Mouse (Mus musculus) thymus, postnatal 14 days (tissue): ENCODE data around the gene Ift172.

ENCODE experiments used
- DNase-seq: peaks from one replicate; pipeline ENCODE4 v3.0.0; 2021

Ift172 gene

GRCm38 (mm10) chr5:31290521-31291360 lies at the start of gene Ift172:
Gene Ift172, minus strand, starts transcription at chr5:31291116.
- peak; percentile 96 for DNase-seq

DNA sequence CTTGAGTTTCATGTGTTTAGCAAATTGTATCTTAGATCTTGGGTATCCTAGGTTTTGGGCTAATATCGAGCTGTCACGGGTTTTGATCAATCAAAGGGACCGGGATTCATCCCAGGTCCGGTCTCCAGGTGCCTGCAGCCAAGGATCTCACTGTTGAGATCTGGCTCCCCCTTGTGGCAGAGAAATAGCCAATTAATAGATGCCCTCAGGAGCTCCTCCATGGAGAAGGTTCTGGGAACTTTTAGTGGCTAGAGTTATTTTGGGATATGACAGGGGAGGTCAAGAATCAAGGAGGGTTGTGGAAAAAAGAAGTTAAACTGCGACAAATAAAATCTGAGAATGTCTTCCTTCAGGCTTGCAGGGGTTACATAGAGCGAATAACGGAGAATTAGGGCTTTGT lies 37.3 kb upstream of the Ift172 start:
- DNase-seq = peak; percentile 61

DNA sequence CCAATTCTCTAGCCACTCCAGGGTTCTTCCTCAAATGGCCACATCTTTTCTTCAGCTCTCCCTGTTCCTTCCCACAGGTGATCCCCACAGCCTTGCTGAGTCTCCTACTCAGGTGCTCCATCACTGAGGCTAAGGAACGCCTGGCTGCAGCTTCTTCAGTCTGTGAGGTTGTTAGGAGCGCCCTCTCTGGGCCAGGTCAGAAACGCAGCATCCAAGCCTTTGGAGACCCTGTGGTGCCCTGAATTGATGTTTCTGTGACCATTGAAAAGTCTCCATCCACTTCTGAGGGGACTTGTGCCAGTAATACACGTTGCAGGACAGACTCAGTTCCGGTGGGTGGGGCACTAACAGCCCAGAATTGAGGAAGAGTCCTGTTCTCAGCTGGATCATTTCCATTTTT lies 35.9 kb upstream of the Ift172 start:
- DNase-seq = peak; percentile 30

DNA sequence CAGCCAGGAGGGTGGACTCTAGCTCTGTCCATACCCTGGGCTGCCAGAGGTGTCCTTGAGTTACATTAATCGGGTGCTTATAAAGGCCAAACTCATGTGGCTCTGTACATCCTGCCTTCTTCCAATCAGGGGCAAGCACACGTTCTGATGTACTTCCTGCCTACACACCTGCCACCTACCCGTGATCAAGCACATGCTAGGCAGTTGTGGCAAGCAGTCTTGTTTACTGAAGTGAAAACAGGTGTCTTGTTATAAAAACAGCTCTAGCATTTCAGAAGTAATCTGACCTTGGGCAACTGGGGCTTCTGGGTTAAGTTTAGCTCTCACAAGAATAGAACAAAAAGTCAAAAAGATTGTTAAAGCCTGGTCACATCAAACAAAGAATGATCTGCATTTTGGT lies 33.2 kb upstream of the Ift172 start:
- no peak for DNase-seq

DNA sequence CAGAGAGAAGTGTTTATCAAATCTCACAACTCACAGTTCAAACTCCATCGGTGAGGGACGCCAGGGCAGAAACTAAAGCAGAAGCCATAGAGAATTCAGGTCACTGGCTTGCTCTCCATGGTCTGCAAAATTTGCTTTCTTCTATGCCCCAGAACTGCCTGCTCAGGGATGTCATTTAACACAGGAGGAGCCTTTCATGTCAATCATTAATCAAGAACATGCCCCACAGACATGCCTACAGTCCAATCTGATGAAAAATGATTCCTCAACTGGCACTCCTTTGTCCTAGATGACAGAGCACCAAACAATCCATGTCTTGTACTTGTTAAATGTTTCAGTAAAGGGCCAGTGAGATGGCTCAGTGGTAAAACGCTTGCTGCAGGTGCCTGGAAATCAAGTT lies 31.9 kb upstream of the Ift172 start:
- no peak for DNase-seq

DNA sequence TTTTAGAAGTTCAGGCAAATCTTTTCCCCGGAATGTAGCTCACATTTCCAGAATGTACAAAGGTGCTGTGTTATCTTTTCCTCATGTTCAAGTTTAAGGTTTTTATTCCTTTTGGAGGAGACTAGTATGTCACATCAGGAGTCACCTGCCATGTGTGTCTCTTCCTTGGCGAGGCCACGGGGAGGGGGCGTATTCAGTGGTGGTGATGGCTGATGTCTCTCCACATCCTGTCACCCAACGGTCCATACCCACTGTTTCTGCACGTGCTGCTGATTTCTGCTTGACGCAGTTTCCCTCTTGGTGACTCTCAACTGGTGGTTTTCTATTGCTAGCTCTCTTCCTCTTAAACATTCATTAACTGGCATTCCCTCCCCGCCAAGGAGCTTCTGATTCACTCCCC lies 21.9 kb upstream of the Ift172 start:
- DNase-seq = peak; percentile 57

DNA sequence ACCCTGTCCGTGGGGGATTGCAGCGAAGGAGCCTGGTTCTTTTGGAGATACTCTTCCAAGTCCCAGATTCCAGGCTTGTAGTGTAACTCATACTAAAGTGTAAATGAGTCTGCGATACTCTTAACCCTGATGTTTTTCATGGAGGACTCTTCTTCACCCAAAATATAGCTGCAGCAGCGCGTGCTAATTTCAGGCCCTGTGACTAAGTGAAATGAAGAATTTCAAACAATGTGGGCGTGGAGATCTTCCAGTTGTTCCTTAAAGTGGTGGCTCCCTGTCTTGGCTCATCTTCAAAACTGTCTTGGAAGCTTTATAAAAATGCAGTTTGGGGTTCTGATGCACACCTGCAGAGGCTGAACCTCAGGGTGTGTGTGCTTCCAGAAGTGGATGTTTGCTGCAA lies 12.2 kb upstream of the Ift172 start:
- no peak for DNase-seq

DNA sequence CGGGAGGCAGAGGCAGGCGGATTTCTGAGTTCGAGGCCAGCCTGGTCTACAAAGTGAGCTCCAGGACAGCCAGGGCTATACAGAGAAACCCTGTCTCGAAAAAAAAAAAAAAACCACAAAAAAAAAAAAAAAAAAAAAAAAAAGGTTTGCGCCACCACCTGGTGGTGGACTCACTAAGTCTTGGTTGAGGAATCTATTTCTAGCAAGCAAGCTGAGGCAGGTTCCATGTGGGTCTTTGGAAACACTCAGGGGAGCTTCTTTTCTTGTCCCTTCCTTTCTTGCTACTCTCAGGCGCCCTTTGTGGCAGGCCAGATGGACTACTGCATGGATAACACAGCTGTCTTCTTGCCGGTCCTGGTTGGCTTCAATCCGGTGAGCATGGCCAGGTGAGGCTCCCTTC lies 10.9 kb upstream of the Ift172 start:
- DNase-seq = no peak

- no peak for DNase-seq
These were observed 7.6 kb upstream of the Ift172 start for GRCm38 (mm10) chr5:31298486-31298885.

DNA sequence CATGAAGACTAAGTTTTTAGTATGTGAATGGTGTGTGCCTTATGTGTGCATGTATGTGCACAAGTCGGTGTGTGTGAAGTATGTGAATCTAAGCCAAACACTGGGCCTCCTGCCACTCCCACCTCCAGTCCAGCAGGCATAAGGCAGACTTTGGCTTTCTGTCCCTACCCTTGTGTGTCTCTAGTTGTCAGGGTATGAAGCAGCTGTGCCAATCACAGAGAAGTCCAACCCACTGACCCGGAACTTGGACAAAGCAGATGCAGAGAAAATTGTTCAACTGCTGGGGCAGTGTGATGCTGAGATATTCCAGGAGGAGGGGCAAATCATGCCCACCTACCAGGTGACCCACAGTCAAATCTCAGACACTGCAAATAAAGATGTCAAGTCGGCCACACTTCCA lies 7.1 kb upstream of the Ift172 start:
- no peak for DNase-seq

GRCm38 (mm10) chr5:31297047-31297757 lies 6.3 kb upstream of the Ift172 start, which contains the start of gene Gckr:
Gene Gckr, plus strand, starts transcription at chr5:31297443.
- DNase-seq = no peak

DNA sequence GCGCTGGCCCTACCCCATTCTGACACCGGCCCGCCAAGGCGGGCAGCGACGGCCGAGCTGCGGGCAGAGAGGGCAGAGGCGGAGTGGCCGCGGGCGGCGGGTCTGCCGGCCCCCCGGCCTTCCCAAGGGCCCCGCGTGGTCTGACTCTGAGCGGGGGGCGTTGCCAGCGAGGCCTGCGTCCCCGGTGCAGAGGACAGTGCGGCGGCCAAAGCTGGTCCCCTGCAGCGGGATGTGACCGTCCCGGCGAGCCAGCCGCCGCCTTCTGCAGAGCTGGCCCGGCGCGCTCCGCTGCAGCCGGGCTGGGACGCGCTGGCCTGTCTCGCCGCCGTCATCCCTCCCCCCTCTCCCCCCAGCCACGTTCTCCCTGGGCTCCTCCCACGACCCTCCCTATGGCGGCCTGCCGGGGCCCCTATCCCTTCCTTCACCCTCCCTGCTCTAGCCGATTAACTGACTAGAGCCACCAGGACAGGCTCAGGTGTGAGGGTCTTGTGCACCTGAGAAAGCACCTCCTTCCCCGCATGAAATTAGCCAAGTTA lies 4.8 kb upstream of the Ift172 start, which contains the start of gene Fndc4:
Gene Fndc4 (minus strand): TSS at position 475 of the 536 bp plus-strand sequence.
- no peak for DNase-seq

- no peak for DNase-seq
These were observed 4.2 kb upstream of the Ift172 start for GRCm38 (mm10) chr5:31294964-31295605.

DNA sequence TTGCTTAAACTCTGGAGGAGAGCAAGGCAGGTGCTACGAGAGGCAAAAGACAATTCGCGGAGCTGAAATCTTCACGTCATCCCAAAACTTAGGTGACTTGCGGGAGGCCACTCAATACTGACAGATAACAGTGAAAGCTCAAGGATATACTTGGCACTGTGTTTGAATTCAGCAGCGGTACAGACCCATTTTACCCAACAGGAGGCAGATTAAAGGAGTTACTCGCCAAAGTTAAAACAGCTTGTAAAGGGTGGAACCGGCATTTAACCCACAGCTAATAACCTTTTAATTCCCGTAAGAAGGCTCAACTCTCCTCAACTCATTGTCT lies 409 bp upstream of the Ift172 start:
- DNase-seq = no peak

DNA sequence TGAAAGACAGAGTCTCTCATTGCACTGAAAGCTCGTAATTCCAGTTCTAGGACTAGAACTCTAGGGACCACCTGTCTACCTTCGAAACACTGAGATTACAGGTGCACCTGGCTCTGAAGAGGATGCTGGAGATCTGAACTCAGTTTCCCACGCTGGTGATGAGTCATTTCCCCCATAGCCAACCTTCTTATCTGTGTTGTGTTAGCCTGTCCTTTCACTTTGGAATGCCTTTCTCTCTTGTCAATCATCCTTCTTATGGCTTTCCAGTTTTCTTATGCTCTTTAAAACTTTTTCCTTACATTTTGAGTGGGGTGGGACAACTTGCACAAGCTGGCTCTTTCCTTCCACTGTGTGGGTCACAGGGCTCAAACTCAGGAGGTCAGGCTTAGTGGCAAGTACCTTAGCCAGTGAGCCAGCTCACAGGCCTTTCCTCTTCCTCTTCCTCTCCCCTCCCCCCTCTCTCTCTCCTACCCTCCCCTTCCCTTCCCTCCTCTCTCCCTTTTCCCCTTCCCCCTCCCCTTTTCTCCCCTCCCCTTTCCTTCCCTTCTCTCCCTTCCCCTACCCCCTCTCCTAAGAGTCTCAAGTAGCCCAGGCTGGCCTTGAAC lies 1.2 kb downstream of the Ift172 start:
- DNase-seq = no peak

GRCm38 (mm10) chr5:31288655-31289054 lies 2.3 kb downstream of the Ift172 start:
- DNase-seq = no peak

GRCm38 (mm10) chr5:31288225-31288624 lies 2.7 kb downstream of the Ift172 start:
- DNase-seq = no peak

DNA sequence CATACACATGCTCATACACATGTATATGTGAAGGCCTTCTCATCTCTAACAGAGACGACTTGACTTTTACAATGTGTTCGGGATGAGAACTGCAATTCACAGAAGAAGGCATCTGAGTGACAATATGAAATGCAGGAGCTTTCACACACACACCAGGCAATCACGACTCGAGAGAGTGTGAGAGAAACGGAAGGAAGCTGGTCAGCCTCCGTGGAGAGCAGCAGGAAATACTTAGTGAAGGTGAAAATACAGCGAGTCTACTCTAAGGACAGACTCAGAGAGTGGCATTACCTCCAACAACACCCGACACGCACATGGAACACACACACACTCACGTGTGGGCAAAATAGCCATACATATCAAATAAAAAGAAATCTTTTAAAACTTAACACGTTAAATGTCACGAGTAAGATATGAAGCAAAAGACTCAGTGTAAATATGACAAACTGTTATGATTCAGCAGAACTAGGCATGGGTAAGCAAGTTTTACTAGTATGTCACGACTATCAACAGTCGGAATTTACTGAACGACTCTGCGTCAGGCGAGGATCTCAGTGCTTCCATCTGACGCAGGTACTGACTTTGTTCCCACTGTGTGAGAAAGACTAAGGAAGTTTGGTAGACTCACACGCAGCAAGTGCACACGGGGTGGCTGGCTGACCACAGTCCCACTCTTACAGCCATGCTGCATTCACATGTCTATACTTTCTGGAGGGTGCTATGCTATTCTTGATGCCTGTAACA lies 11.5 kb downstream of the Ift172 start:
- no peak for DNase-seq

- DNase-seq = no peak
These were observed 17.9 kb downstream of the Ift172 start for GRCm38 (mm10) chr5:31273018-31273417.

DNA sequence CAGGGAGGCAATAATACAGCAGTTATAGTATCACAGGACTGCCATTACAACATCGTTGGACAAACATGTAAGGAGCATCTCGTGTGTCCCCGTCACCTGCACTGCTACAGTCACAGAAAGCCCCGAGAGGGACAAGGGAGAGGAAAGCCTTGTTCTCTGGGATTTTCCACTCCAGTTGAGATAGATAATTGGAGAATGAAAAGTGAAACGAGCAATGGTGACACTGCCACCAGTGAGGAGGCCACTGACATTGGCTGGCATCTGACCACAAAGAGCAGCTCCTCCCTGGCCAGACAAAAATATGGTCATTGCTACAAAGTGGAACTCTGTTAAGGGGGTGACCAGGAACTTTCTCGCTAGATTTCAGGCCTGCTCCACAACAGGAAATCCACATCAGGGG lies 23.2 kb downstream of the Ift172 start:
- DNase-seq = no peak

GRCm38 (mm10) chr5:31266101-31266500 lies 24.8 kb downstream of the Ift172 start:
- no peak for DNase-seq

DNA sequence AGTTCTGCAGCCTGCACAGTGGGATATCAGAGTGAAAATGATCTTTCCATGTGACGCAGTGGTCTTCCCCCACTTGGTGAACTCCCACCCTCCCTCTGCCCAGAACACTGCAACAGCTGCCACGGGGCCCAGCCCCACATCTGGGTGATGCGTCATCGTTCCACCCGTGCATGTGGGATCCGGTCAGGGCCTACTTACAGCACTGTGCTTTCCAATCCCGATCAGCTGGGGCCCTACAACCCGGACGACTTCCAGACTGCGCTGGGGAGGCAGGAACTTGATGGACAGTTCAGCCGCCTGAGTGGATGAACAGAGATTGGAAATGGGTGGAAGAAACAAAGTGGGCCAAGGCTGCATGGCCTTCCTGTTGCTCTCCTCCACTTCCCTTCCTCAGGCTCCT lies 33.3 kb downstream of the Ift172 start:
- DNase-seq = no peak
